Mouse (Mus musculus): ENCODE measurements around the gene Mif4gd.

Gene Mif4gd

DNA sequence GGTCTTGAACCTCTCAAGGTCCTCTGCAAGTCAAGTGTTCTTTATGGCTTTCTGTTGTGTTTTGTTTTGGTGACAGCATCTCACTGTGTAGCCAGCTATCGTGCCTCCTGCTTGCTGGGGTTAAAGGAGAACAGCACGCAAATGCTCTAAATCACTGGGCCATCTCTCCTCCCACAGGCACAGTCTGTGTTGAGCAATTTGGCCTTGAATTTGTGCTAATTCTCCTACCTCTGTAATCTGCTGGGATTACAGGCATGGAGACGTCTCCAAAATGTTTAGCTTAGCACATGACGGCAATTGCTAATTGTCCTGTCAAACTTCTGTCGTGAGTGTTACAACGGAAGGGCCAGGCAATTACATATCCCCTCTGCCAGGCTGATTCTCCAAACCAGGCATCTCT lies 1.6 kb downstream of the Mif4gd start:
- no peak for DNase-seq

DNA sequence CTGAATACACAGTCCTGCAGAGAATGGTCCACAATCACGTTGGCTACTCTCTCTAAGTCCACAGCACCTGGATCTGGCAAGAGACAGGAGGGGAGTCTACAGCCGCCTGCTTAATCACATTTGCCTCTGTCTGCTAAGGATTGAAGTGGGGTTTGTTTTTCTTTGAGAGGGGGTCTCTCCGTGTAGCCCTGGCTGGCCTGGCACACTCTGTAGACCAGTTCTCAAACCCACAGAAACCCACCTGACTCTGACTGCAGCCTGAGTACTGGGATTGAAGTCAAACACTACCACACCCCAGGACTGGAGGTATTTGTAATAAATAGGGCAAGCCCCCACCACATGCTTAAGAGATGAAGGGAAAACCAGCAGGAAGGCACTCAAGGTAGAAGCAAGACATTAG lies 3.2 kb downstream of the Mif4gd start:
- DNase-seq, result no peak

GRCm38 (mm10) chr11:115608421-115609399 lies 4.1 kb downstream of the Mif4gd start:
- DNase-seq, result peak; percentile 56

- no peak for DNase-seq
These were observed 6.0 kb downstream of the Mif4gd start for GRCm38 (mm10) chr11:115606733-115607132.

- no peak for DNase-seq
These were observed 8.5 kb downstream of the Mif4gd start for GRCm38 (mm10) chr11:115604304-115604696.

GRCm38 (mm10) chr11:115603476-115604303 lies 9.1 kb downstream of the Mif4gd start, which contains the start of the genes Mrps7 and Gga3:
Mrps7 (plus strand) TSS chr11:115603925.
Gga3 (minus strand) TSS chr11:115604051.
- DNase-seq, result peak; percentile 91

GRCm38 (mm10) chr11:115603128-115603475 lies 9.7 kb downstream of the Mif4gd start:
- no peak for DNase-seq

- no peak for DNase-seq
These were observed 11.6 kb downstream of the Mif4gd start for GRCm38 (mm10) chr11:115601174-115601573.

- DNase-seq, result no peak
These were observed 12.0 kb downstream of the Mif4gd start for GRCm38 (mm10) chr11:115600743-115601142.

GRCm38 (mm10) chr11:115599722-115600121 lies 13.0 kb downstream of the Mif4gd start:
- no peak for DNase-seq

GRCm38 (mm10) chr11:115598309-115598708 lies 14.5 kb downstream of the Mif4gd start:
- DNase-seq, result no peak

DNA sequence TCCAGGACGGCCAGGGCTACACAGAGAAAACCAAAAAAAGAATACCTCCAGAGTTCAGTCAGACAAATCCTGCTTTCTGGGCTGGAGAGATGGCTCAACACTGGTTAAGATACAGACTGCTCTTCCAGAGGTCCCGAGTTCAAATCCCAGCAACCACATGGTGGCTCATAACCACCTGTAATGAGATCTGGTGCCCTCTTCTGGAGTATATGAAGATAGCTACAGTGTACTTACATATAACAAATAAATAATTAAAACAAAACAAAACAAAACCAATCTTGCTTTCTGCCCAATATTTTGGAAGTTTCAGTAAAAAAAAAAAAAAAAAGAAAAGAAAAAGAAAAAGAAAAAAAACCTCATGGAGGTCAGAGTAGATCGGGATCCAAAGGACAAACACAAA lies 17.6 kb downstream of the Mif4gd start:
- DNase-seq, result no peak

- DNase-seq, result no peak
These were observed 22.2 kb downstream of the Mif4gd start for GRCm38 (mm10) chr11:115590526-115591075.

GRCm38 (mm10) chr11:115587984-115588383 lies 24.8 kb downstream of the Mif4gd start:
- DNase-seq, result no peak

DNA sequence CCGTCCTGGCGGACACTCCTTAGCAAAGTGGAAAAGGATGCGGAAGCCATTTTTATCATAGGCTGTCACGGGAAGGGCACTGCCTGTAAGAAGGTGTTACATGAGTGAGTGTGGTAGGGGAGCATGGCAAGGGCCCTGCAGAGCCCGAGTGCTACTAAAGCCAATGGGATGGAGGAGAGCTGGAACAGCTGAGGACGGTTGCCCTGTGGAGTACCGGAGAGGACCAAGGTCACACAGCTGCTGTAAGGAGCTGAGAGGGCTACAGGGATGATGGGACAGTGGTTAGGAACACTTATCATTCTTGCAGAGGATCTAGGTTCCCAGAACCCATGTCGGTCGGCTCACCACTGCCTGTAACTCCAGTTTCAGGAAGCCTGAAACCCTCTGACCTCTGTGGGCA lies 26.4 kb downstream of the Mif4gd start:
- DNase-seq, result no peak

DNA sequence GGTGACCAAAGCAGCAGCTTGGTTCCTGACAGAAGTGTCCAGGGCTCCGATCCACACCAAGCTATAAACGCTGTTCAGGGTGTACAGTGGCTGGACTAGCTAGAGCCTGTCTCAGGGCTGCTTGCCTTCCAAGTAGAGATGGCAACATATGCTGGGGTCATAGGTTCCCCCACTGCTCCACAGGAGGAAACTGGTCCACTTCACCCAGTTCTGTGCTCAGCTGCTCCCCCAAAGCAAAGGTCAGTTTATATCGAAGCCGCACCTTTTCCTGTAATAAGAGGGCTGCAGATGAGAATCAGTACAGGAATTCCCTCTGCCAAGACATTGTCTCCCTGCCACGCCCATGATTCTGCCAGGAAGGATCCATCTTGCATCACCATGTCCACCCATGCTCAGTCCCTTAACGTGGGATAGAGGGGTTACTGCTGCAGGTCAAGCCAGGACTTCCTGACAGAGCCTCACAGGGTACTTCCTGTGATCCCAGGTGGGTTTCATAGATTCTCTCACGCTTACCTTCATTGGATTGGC lies 27.1 kb downstream of the Mif4gd start:
- no peak for DNase-seq

GRCm38 (mm10) chr11:115584376-115585073 lies 28.2 kb downstream of the Mif4gd start:
- DNase-seq, result no peak

DNA sequence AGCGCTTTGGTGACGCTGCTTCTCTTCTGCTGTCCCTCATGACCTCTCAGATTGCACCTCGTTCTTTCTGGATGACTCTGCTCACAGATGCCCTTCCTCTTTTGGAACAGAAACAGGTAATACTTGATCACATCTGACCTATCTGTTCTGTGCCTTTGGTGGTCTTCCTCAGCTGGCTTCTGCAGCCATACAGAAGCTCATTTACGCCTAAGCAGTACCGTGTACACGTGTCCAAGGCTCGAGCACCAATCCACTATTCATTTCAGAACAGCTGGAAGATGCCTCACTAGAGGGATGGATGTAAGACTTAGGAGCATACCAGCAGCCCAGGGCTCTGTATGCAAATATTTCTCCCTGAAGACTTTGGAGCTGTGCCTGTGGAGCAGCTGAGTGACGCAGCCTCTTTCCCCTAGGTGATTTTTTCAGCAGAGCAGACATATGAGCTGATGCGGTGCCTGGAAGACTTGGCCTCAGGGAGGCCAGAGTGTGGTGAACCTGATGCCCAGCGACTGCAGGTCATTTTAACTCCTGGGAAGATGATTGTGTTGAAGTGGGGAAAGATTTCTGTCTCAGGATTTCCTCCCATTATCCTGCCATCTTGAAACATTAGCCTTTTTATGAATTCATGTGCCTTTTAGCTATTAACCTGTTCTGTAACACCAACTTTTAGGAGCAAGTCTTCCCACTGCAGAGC lies 29.7 kb downstream of the Mif4gd start:
- no peak for DNase-seq

DNA sequence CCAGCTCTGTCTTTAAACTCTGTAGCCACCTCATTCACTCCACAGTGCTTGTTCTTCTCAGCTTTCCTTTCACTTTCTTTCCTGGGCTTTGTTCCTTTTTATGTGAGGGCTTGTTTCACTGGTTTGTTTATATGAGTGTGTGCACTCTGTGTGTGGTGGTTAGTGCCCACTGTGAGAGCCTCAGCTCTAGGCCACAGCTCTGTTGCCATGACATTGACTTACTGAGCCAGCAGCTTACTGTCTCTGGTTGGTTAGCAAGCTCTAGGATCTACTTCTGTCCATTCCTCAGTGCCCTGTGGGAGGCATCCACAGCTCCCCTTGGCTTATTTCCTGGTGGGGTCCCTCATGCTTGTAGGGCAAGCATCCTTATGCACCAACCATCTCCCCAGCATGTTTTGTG lies 33.7 kb downstream of the Mif4gd start:
- no peak for DNase-seq

- DNase-seq, result no peak
These were observed 47.8 kb downstream of the Mif4gd start for GRCm38 (mm10) chr11:115564961-115565360.

GRCm38 (mm10) chr11:115564064-115564809 lies 48.5 kb downstream of the Mif4gd start, which contains the start of gene Nup85:
Nup85 (plus strand) TSS chr11:115564434.
- peak; percentile 97 for DNase-seq
